Mouse (Mus musculus): ENCODE data around the gene Taar6.

The Taar6 gene

GRCm38 (mm10) chr10:23985546-23985945 is at the start of gene Taar6:
Taar6 (minus strand) TSS chr10:23985646.
- DNase-seq (ENCODE audit: low spot score in 2 of 2): no peak

- no peak for DNase-seq (ENCODE audit: low spot score in 2 of 2)
Measured at GRCm38 (mm10) chr10:24031347-24031746, 45.9 kb upstream of the Taar6 start.

- DNase-seq (ENCODE audit: low spot score in 2 of 2): no peak
Measured at GRCm38 (mm10) chr10:24026922-24027321, 41.5 kb upstream of the Taar6 start, which contains the start of gene Taar7d. Taar7d (plus strand) TSS chr10:24027222.

GRCm38 (mm10) chr10:24008143-24008542 is 22.7 kb upstream of the Taar6 start:
- DNase-seq (ENCODE audit: low spot score in 2 of 2): no peak

- no peak for DNase-seq (ENCODE audit: low spot score in 2 of 2)
Measured at GRCm38 (mm10) chr10:24007034-24007433, 21.6 kb upstream of the Taar6 start.

GRCm38 (mm10) chr10:24006442-24006841 is 21.0 kb upstream of the Taar6 start:
- DNase-seq (ENCODE audit: low spot score in 2 of 2): no peak

- no peak for DNase-seq (ENCODE audit: low spot score in 2 of 2)
Measured at GRCm38 (mm10) chr10:23999639-24000038, 14.2 kb upstream of the Taar6 start, which contains the start of gene Taar7b. Taar7b (plus strand) TSS chr10:23999939.

- DNase-seq (ENCODE audit: low spot score in 2 of 2): no peak
Measured at GRCm38 (mm10) chr10:23993381-23993780, 7.9 kb upstream of the Taar6 start, which contains the start of gene Taar7a. Taar7a (minus strand) TSS chr10:23993481.

- no peak for DNase-seq (ENCODE audit: low spot score in 2 of 2)
Measured at GRCm38 (mm10) chr10:23986419-23986818, 973 bp upstream of the Taar6 start.

- peak; percentile 51 to 78 for DNase-seq (ENCODE audit: low spot score in 2 of 2)
Measured at GRCm38 (mm10) chr10:23978901-23979705, 6.3 kb downstream of the Taar6 start.

GRCm38 (mm10) chr10:23977958-23978357 is 7.5 kb downstream of the Taar6 start:
- no peak for DNase-seq (ENCODE audit: low spot score in 2 of 2)

- peak in 1 of 2 experiments; percentile 37 for DNase-seq (ENCODE audit: low spot score in 2 of 2)
Measured at GRCm38 (mm10) chr10:23971256-23971655, 14.2 kb downstream of the Taar6 start.

- DNase-seq (ENCODE audit: low spot score in 2 of 2): peak in 1 of 2 experiments; percentile 54
Measured at GRCm38 (mm10) chr10:23970656-23971165, 14.7 kb downstream of the Taar6 start, which contains the start of gene Taar5. Taar5 (plus strand) TSS chr10:23970706.

GRCm38 (mm10) chr10:23964921-23965610 is 20.4 kb downstream of the Taar6 start:
- no peak for DNase-seq (ENCODE audit: low spot score in 2 of 2)

GRCm38 (mm10) chr10:23963444-23963843 is 22.0 kb downstream of the Taar6 start:
- peak in 1 of 2 experiments; percentile 29 for DNase-seq (ENCODE audit: low spot score in 2 of 2)

GRCm38 (mm10) chr10:23960444-23960915 is 25.0 kb downstream of the Taar6 start, which contains the start of gene Taar4:
Taar4 (plus strand) TSS chr10:23960494.
- DNase-seq (ENCODE audit: low spot score in 2 of 2): peak in 1 of 2 experiments; percentile 43

- DNase-seq (ENCODE audit: low spot score in 2 of 2): no peak
Measured at GRCm38 (mm10) chr10:23959071-23959470, 26.4 kb downstream of the Taar6 start.

GRCm38 (mm10) chr10:23951714-23952113 is 33.7 kb downstream of the Taar6 start:
- no peak for DNase-seq (ENCODE audit: low spot score in 2 of 2)

GRCm38 (mm10) chr10:23949508-23950005 is 35.9 kb downstream of the Taar6 start, which contains the start of gene Taar3:
Taar3 (plus strand) TSS chr10:23949558.
- no peak for DNase-seq (ENCODE audit: low spot score in 2 of 2)

- no peak for DNase-seq (ENCODE audit: low spot score in 2 of 2)
Measured at GRCm38 (mm10) chr10:23948026-23948425, 37.4 kb downstream of the Taar6 start.

- no peak for DNase-seq (ENCODE audit: low spot score in 2 of 2)
Measured at GRCm38 (mm10) chr10:23942465-23942864, 43.0 kb downstream of the Taar6 start.

- no peak for DNase-seq (ENCODE audit: low spot score in 2 of 2)
Measured at GRCm38 (mm10) chr10:23938312-23938711, 47.1 kb downstream of the Taar6 start, which contains the start of gene Taar2. Taar2 (plus strand) TSS chr10:23938572.

All from spleen, postnatal 4 days (tissue).